Mouse (Mus musculus): ENCODE results near the gene Amfr. TPM values are rescaled to one million over a fixed set of nuclear protein-coding genes. Genes with fewer than 3 reads are reported as not detected.

Amfr gene
- polyA plus RNA-seq, 1 experiment from 2014 or later = 78.3 TPM

DNA sequence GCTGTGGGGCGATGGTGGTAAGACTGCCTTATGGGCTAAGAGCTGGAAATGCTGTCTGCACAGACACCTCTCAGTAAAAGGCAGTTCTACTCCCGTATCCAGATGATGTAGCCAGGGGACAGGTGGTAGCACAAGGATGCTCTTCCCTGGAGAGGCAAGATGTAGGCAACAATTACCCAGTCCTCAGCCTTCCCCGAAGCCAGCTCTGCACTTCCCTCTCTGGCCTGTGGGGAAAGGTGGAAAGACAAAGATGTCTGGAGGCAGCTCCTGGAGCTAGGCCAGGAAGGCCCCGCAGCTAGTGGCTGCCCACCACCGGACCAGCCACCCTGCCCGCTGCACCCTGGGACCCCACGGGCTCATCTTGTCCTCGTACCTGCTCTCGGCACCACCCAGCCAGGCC is 60.1 kb downstream of the Amfr start:
- Histone ChIP-seq H3K4me2 (replicated peaks) (no peak overlapping the region), H3K4me1 (no peaks in the 10 kb centered on the region), H3K9me3 (no peaks in the 10 kb centered on the region), H3K27me3 (replicated peaks) (no peaks in the 10 kb centered on the region), H3K9ac (no peak overlapping the region), H3K4me3 (no peak overlapping the region), H3K27ac (no peak overlapping the region), H3K36me3 (peaks cover 86% of the 10 kb centered on the region)
- ATAC-seq (ENCODE audit: low FRiP score, low read depth) = no peak
- 85% methylated on average over 9 of the region's 9 CpGs for WGBS

DNA sequence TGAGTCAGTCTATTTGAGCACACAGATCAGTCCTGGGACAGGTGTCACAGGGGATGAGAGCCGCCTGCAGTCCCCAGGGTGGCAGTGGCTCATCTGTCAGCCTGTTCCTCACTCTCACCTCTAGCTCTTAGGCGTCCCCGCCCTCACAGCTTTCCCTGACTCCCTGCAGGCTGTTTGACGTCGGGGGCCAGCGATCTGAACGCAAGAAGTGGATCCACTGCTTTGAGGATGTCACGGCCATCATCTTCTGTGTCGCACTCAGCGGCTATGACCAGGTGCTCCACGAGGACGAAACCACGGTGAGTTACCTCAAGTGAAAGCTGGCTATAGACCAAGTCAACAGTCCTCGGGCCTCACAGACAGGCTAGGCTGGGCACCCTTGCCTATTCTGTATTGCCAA is 62.5 kb downstream of the Amfr start:
- Histone ChIP-seq H3K27ac (no peak overlapping the region), H3K36me3 (peaks cover 76% of the 10 kb centered on the region), H3K9ac (no peak overlapping the region), H3K4me3 (no peak overlapping the region), H3K4me1 (no peaks in the 10 kb centered on the region), H3K9me3 (no peaks in the 10 kb centered on the region), H3K4me2 (replicated peaks) (no peak overlapping the region), H3K27me3 (replicated peaks) (no peaks in the 10 kb centered on the region)
- no peak for ATAC-seq (ENCODE audit: low FRiP score, low read depth)
- 85% methylated on average over 14 of the region's 14 CpGs for WGBS

DNA sequence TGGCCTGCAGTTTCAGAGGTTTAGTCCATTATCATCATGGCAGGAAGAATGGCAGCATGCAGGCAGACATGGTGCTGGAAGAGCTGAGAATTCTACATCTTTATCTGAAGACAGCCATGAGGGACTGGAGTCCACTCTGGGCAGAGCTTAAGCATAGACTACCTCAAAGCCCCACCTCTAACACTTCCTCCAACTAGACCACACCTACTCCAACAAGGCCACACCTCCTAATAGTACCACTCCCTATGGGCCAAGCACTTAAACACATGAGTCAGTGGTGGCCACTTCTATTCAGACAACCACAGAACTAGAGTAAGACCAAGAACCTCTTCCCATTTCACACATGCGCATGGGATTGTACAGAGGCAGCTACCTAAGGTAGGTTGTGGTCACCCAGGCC is 66.2 kb downstream of the Amfr start:
- 90% methylated on average over 1 of the region's 1 CpGs for WGBS
- no peaks in the 10 kb centered on the region for H3K9me3 ChIP-seq
- H3K36me3 ChIP-seq = peaks cover 45% of the 10 kb centered on the region
- no peaks in the 10 kb centered on the region for H3K4me1 ChIP-seq
- no peak overlapping the region for H3K4me3 ChIP-seq
- no peak overlapping the region for H3K9ac ChIP-seq
- no peak overlapping the region for H3K4me2 ChIP-seq (replicated peaks)
- no peaks in the 10 kb centered on the region for H3K27me3 ChIP-seq (replicated peaks)
- H3K27ac ChIP-seq = no peak overlapping the region
- ATAC-seq (ENCODE audit: low FRiP score, low read depth) = no peak

DNA sequence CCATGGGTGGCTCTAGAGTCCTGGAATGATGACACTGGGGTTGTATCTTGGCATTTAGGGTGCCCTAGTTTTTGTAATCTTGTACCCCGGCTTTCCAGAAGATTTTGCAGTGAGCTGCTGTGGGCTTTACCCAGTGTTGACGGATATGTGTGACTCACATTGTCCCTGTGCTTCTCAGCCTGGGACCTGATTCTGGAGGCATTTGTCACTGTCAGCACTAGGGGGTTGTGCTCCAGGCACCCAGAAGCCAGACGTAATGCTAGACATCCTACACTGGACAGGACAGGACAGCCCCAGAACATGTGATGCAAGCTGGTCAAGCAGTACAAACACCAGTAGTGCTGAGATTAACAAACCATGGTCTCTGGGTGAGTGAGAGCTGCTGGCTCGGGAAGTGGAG is 66.9 kb downstream of the Amfr start:
- 77% methylated on average over 4 of the region's 4 CpGs for WGBS
- no peak overlapping the region for H3K9ac ChIP-seq
- no peak overlapping the region for H3K4me2 ChIP-seq (replicated peaks)
- H3K4me1 ChIP-seq = no peaks in the 10 kb centered on the region
- H3K27ac ChIP-seq = no peak overlapping the region
- ATAC-seq (ENCODE audit: low FRiP score, low read depth) = 0 out of 2 replicates have a peak, but pooled peaks have one; percentile 29
- H3K36me3 ChIP-seq = peaks cover 39% of the 10 kb centered on the region
- H3K9me3 ChIP-seq = no peaks in the 10 kb centered on the region
- H3K4me3 ChIP-seq = no peak overlapping the region
- no peaks in the 10 kb centered on the region for H3K27me3 ChIP-seq (replicated peaks)

GRCm38 (mm10) chr8:93941636-93942054 is 71.0 kb downstream of the Amfr start:
- ATAC-seq (ENCODE audit: low FRiP score, low read depth) = no peak
- Histone ChIP-seq H3K9ac (no peak overlapping the region), H3K9me3 (no peaks in the 10 kb centered on the region), H3K4me1 (no peaks in the 10 kb centered on the region), H3K36me3 (peaks cover 12% of the 10 kb centered on the region), H3K4me2 (replicated peaks) (no peak overlapping the region), H3K27me3 (replicated peaks) (no peaks in the 10 kb centered on the region), H3K4me3 (no peak overlapping the region), H3K27ac (no peak overlapping the region)
- WGBS = 82% methylated on average over 4 of the region's 4 CpGs

DNA sequence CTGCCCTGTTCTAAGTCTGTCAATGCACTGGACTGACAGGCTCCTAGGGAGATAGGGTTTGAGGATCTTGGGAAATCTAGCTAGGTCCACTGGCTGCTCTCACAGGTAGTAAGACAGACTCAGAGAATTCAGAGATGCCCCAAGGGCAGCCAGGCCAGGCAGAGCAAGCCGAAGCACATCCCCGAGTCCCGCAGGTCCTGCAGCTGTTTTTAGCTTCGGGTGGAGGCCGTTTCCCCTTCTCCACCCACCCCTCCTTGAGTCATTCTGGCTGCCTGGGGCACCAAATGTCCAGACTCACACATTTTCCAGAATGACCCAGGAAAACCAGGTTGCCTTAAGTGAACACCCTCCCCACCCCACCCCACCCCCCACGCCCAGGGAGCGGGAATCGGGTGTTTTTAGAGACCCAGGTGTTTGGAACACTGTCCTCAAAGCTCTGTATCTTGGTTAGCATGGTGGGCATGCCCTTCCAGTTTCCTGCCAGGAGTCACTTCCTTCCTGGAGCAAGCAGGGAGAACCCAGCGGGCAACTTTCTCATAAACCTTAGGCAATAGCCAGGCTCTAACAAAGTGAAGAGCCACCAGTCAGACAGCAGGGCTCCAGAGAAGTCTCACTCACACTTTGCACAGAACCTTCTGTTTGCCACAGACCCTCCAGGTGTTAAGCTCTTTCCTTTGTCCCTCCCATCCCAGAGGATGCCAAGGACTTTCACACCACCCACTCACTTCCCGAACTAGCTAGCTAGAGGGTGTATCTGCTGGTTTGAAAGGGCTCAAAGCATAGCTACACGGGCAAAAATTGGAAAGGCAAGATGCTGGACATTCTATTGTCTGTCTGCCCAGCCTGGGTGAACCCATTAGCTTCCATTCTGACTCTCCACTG is 71.9 kb downstream of the Amfr start:
- Histone ChIP-seq H3K4me1 (no peaks in the 10 kb centered on the region), H3K4me3 (no peak overlapping the region)
- WGBS = 76% methylated on average over 11 of the region's 11 CpGs

GRCm38 (mm10) chr8:93938193-93938592 is 74.4 kb downstream of the Amfr start:
- Histone ChIP-seq H3K9ac (no peak overlapping the region), H3K27ac (no peak overlapping the region), H3K4me2 (replicated peaks) (no peak overlapping the region), H3K36me3 (no peaks in the 10 kb centered on the region), H3K27me3 (replicated peaks) (no peaks in the 10 kb centered on the region), H3K4me3 (no peak overlapping the region), H3K9me3 (no peaks in the 10 kb centered on the region), H3K4me1 (no peaks in the 10 kb centered on the region)
- no peak for ATAC-seq (ENCODE audit: low FRiP score, low read depth)
- WGBS = 93% methylated on average over 3 of the region's 3 CpGs

More for the DNA sequence above, 71.9 kb downstream of the Amfr start:
- H3K36me3 ChIP-seq = peaks cover 9% of the 10 kb centered on the region
- no peaks in the 10 kb centered on the region for H3K27me3 ChIP-seq (replicated peaks)
- no peaks in the 10 kb centered on the region for H3K9me3 ChIP-seq
- no peak for ATAC-seq (ENCODE audit: low FRiP score, low read depth)
- H3K4me2 ChIP-seq (replicated peaks) = no peak overlapping the region
- H3K27ac ChIP-seq = no peak overlapping the region
- no peak overlapping the region for H3K9ac ChIP-seq

DNA sequence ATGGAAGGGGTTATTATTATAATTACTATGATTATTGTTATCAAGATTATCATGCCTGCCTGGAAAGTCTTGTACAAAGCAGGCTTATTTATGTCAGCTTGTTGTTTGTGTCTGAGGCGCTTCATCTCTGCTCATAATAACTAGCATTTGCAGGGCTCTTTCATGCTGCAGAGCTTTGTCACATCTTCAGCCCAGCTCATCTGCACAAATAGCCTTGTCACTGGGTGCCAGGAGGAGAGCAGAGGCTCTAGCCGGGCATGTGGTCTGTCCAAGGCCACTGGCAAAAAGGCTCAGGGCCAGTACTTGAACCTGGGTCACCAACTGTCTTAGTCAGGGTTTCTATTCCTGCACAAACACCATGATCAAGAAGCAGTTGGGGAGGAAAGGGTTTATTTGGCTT is 79.4 kb downstream of the Amfr start:
- H3K27me3 ChIP-seq (replicated peaks) = no peaks in the 10 kb centered on the region
- no peaks in the 10 kb centered on the region for H3K4me1 ChIP-seq
- H3K27ac ChIP-seq = no peak overlapping the region
- WGBS = 91% methylated on average over 2 of the region's 2 CpGs
- no peaks in the 10 kb centered on the region for H3K36me3 ChIP-seq
- no peaks in the 10 kb centered on the region for H3K9me3 ChIP-seq
- no peak overlapping the region for H3K9ac ChIP-seq
- H3K4me2 ChIP-seq (replicated peaks) = no peak overlapping the region
- 0 out of 2 replicates have a peak, but pooled peaks have one; percentile 11 for ATAC-seq (ENCODE audit: low FRiP score, low read depth)
- no peak overlapping the region for H3K4me3 ChIP-seq

GRCm38 (mm10) chr8:93932873-93933272 is 79.8 kb downstream of the Amfr start:
- Histone ChIP-seq H3K27me3 (replicated peaks) (no peaks in the 10 kb centered on the region), H3K4me3 (no peak overlapping the region), H3K36me3 (no peaks in the 10 kb centered on the region), H3K4me2 (replicated peaks) (no peak overlapping the region), H3K4me1 (no peaks in the 10 kb centered on the region), H3K9ac (no peak overlapping the region), H3K9me3 (no peaks in the 10 kb centered on the region), H3K27ac (no peak overlapping the region)
- 29% methylated on average over 6 of the region's 6 CpGs for WGBS
- peak; percentile 73 for ATAC-seq (ENCODE audit: low FRiP score, low read depth)

GRCm38 (mm10) chr8:93931336-93931735 is 81.3 kb downstream of the Amfr start:
- Histone ChIP-seq H3K36me3 (0 out of 2 replicates have a peak, but pooled peaks cover under 1% of the 10 kb centered on the region), H3K27ac (no peak overlapping the region), H3K4me3 (no peak overlapping the region), H3K9ac (no peak overlapping the region), H3K9me3 (no peaks in the 10 kb centered on the region), H3K27me3 (replicated peaks) (no peaks in the 10 kb centered on the region), H3K4me1 (no peaks in the 10 kb centered on the region), H3K4me2 (replicated peaks) (no peak overlapping the region)
- WGBS = 74% methylated on average over 6 of the region's 6 CpGs
- ATAC-seq (ENCODE audit: low FRiP score, low read depth) = no peak

GRCm38 (mm10) chr8:93929233-93929632 is 83.4 kb downstream of the Amfr start:
- H3K4me3 ChIP-seq = no peak overlapping the region
- 0 out of 2 replicates have a peak, but pooled peaks cover 3% of the 10 kb centered on the region for H3K36me3 ChIP-seq
- H3K4me2 ChIP-seq (replicated peaks) = no peak overlapping the region
- H3K9ac ChIP-seq = no peak overlapping the region
- H3K27ac ChIP-seq = no peak overlapping the region
- H3K9me3 ChIP-seq = no peaks in the 10 kb centered on the region
- WGBS = 85% methylated on average over 4 of the region's 4 CpGs
- no peaks in the 10 kb centered on the region for H3K27me3 ChIP-seq (replicated peaks)
- ATAC-seq (ENCODE audit: low FRiP score, low read depth) = no peak
- H3K4me1 ChIP-seq = no peaks in the 10 kb centered on the region

- 21% methylated on average over 3 of the region's 3 CpGs for WGBS
- no peak overlapping the region for H3K4me2 ChIP-seq (replicated peaks)
- no peak overlapping the region for H3K27ac ChIP-seq
- H3K36me3 ChIP-seq = 0 out of 2 replicates have a peak, but pooled peaks cover 3% of the 10 kb centered on the region
- H3K4me3 ChIP-seq = no peak overlapping the region
- ATAC-seq (ENCODE audit: low FRiP score, low read depth) = no peak
- H3K9ac ChIP-seq = no peak overlapping the region
- H3K9me3 ChIP-seq = no peaks in the 10 kb centered on the region
- H3K4me1 ChIP-seq = peaks cover 16% of the 10 kb centered on the region
- no peaks in the 10 kb centered on the region for H3K27me3 ChIP-seq (replicated peaks)
Measured at GRCm38 (mm10) chr8:93925513-93925912, 87.1 kb downstream of the Amfr start.

DNA sequence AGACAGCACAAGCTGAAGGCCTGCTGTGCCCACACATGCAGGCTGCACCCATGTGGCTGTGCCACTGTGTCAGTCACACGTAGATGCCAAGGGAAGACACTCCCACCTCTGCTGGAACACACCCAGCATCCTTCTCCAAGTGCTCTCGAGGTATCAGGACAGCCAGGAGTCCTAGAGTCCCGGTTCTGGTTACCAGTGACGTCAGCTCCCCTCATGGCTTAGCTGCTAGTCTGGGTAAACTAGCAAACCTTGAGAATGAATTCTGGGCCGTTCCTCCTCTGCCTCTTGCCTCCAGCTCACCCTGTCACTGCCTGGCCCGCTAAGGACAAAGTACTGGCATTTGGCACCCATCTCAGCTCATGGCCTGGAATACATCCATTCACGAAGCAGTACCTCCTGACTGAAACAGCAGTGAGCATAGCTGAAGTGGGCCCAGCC is 88.7 kb downstream of the Amfr start:
- no peak for ATAC-seq (ENCODE audit: low FRiP score, low read depth)
- 88% methylated on average over 7 of the region's 7 CpGs for WGBS
- H3K4me3 ChIP-seq = no peak overlapping the region
- H3K36me3 ChIP-seq = 0 out of 2 replicates have a peak, but pooled peaks cover 3% of the 10 kb centered on the region
- H3K9ac ChIP-seq = no peak overlapping the region
- no peaks in the 10 kb centered on the region for H3K9me3 ChIP-seq
- H3K27me3 ChIP-seq (replicated peaks) = no peaks in the 10 kb centered on the region
- H3K27ac ChIP-seq = no peak overlapping the region
- H3K4me1 ChIP-seq = peaks cover 30% of the 10 kb centered on the region
- no peak overlapping the region for H3K4me2 ChIP-seq (replicated peaks)

All from neural tube, embryonic 12.5 days (tissue).